Comparison of ENCODE assay signal across 12 mouse cellular contexts in the genomic region with DNA sequence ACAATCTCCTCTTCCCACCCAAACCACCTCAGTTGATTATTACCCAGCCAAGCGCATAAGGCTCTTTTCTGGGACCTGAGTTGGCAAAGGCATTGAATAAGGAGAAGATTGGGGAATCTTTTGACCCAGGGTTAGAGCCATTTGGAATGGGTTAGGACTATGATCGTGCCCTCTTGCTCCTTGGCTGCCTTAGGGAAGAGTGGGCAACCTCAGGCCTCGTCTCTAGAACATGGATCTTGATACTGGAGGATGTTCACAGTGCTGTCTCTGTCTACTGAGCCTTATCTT. TPM values are rescaled to one million over a fixed set of nuclear protein-coding genes. Genes with fewer than 3 reads are reported as not detected.
DNase-seq lines count a peak whose midpoint lies in the region; ATAC-seq and TF ChIP-seq lines count a peak whose summit lies in the region.
"Had no signal": no experiment of that assay in that cellular context is flagged by ENCODE, and none has a peak within 500 bp of the region (broad histone marks: within the 10 kb centered on the region; RNA-seq: fewer than 3 reads in every experiment).

No protein-coding gene starts in this region.

- H3K9me3 ChIP-seq in forebrain, embryonic 11.5 days (ENCODE audit: control insufficient read depth, low read length), result no peaks in the 10 kb centered on the region
- no peaks in the 10 kb centered on the region for H3K9me3 ChIP-seq in forebrain, embryonic 16.5 days (ENCODE audit: control insufficient read depth, low read length)
- no peaks in the 10 kb centered on the region for H3K9me3 ChIP-seq in stomach, embryonic 14.5 days (ENCODE audit: control insufficient read depth, low read depth, low read length)
- no peaks in the 10 kb centered on the region for H3K9me3 ChIP-seq in stomach, postnatal 0 days (ENCODE audit: control insufficient read depth, low read length)
- H3K9me3 ChIP-seq in liver, embryonic 14.5 days (ENCODE audit: control insufficient read depth, low read length), result no peaks in the 10 kb centered on the region
- no peaks in the 10 kb centered on the region for H3K9me3 ChIP-seq in neural tube, embryonic 15.5 days (replicated peaks)
- H3K9me3 ChIP-seq: heart, embryonic 12.5 days; limb, embryonic 13.5 days; megakaryocyte, embryonic 14.5 days had no signal

- DNase-seq in forebrain, embryonic 11.5 days (ENCODE audit: low spot score), result no peak
- no peak for DNase-seq in stomach, postnatal 0 days (ENCODE audit: low spot score)
- DNase-seq in liver, embryonic 14.5 days (ENCODE audit: low read depth in 3 of 3, low spot score in 3 of 3), result no peak
- no peak for DNase-seq in thymus, adult 18-20 months
- DNase-seq in heart, adult 18-20 months, result no peak
- DNase-seq: gastrocnemius, adult 2 months had no signal

- no peak for ATAC-seq in forebrain, embryonic 11.5 days (replicated peaks; ENCODE audit: low FRiP score)
- ATAC-seq in forebrain, embryonic 16.5 days, result no peak
- no peak for ATAC-seq in stomach, embryonic 14.5 days (ENCODE audit: insufficient number of reproducible peaks, insufficient read depth, low FRiP score, low read depth)
- no peak for ATAC-seq in stomach, postnatal 0 days (ENCODE audit: low FRiP score, low TSS enrichment)
- ATAC-seq in liver, embryonic 14.5 days (ENCODE audit: insufficient read depth), result no peak
- no peak for ATAC-seq in neural tube, embryonic 15.5 days (ENCODE audit: low FRiP score)

- H3K27me3 ChIP-seq in forebrain, embryonic 11.5 days (ENCODE audit: control insufficient read depth, insufficient read depth, low read length), result peaks cover 14% of the 10 kb centered on the region
- peaks cover 12% of the 10 kb centered on the region for H3K27me3 ChIP-seq in forebrain, embryonic 16.5 days (replicated peaks; ENCODE audit: control insufficient read depth, insufficient read depth, low read length)
- H3K27me3 ChIP-seq in stomach, embryonic 14.5 days (ENCODE audit: control insufficient read depth, insufficient read depth, low read length), result peaks cover 18% of the 10 kb centered on the region
- H3K27me3 ChIP-seq in stomach, postnatal 0 days (ENCODE audit: control insufficient read depth, insufficient read depth, low read length), result peaks cover 4% of the 10 kb centered on the region; the same call in 1 of the 2 replicates
- peaks cover 36% of the 10 kb centered on the region for H3K27me3 ChIP-seq in liver, embryonic 14.5 days (ENCODE audit: control insufficient read depth, insufficient read depth, low read length)
- peaks cover 23% of the 10 kb centered on the region for H3K27me3 ChIP-seq in neural tube, embryonic 15.5 days (replicated peaks)

- 71% methylated on average over 3 of the region's 3 CpGs for WGBS in forebrain, embryonic 11.5 days
- 59% methylated on average over 3 of the region's 3 CpGs for WGBS in forebrain, embryonic 16.5 days
- 73% methylated on average over 3 of the region's 3 CpGs for WGBS in stomach, embryonic 14.5 days
- 87% methylated on average over 3 of the region's 3 CpGs for WGBS in stomach, postnatal 0 days
- WGBS in liver, embryonic 14.5 days (ENCODE audit: insufficient replicate concordance), result 50% methylated on average over 3 of the region's 3 CpGs
- WGBS in neural tube, embryonic 15.5 days, result 60% methylated on average over 3 of the region's 3 CpGs

- H3K4me1 ChIP-seq in forebrain, embryonic 11.5 days (replicated peaks; ENCODE audit: control insufficient read depth, insufficient read depth, low read length), result peaks cover 58% of the 10 kb centered on the region
- H3K4me1 ChIP-seq in forebrain, embryonic 16.5 days (replicated peaks; ENCODE audit: control insufficient read depth, insufficient read depth, low read length), result peaks cover 63% of the 10 kb centered on the region
- H3K4me1 ChIP-seq in stomach, embryonic 14.5 days (ENCODE audit: control insufficient read depth, insufficient read depth, low read length), result peaks cover 34% of the 10 kb centered on the region
- H3K4me1 ChIP-seq in stomach, postnatal 0 days (replicated peaks; ENCODE audit: control insufficient read depth, insufficient read depth), result peaks cover 2% of the 10 kb centered on the region; the same call in 1 of the 2 replicates
- H3K4me1 ChIP-seq in liver, embryonic 14.5 days (replicated peaks; ENCODE audit: control insufficient read depth in 2 of 2, insufficient read depth in 2 of 2, low read length in 1 of 2), result no peaks in the 10 kb centered on the region
- H3K4me1 ChIP-seq in neural tube, embryonic 15.5 days, result peaks cover 66% of the 10 kb centered on the region

- TF ChIP-seq CTCF in stomach, postnatal 0 days (IDR thresholded peaks at IDR 0.05; ENCODE audit: low read depth), result no peak
- no peak for TF ChIP-seq CTCF in liver, embryonic 14.5 days (IDR thresholded peaks at IDR 0.05; ENCODE audit: low read depth)

- H3K4me2 ChIP-seq in forebrain, embryonic 11.5 days (ENCODE audit: low read depth, low read length, severe bottlenecking), result 0 out of 2 replicates have a peak overlapping the region, but pooled peaks have one; percentile 24
- H3K4me2 ChIP-seq in forebrain, embryonic 16.5 days (ENCODE audit: low read length), result no peak overlapping the region
- H3K4me2 ChIP-seq in stomach, embryonic 14.5 days (replicated peaks; ENCODE audit: low read depth, low read length), result no peak overlapping the region
- H3K4me2 ChIP-seq in stomach, postnatal 0 days (replicated peaks; ENCODE audit: low read depth), result no peak overlapping the region
- H3K4me2 ChIP-seq in liver, embryonic 14.5 days (ENCODE audit: low read depth), result peak overlapping the region; percentile 96
- peak overlapping the region; percentile 99; the same call in 1 of the 2 replicates for H3K4me2 ChIP-seq in neural tube, embryonic 15.5 days
- H3K4me2 ChIP-seq: heart, embryonic 12.5 days; limb, embryonic 13.5 days had no signal

- H3K36me3 ChIP-seq in forebrain, embryonic 11.5 days (ENCODE audit: control insufficient read depth, insufficient read depth, low read length), result no peaks in the 10 kb centered on the region
- no peaks in the 10 kb centered on the region for H3K36me3 ChIP-seq in forebrain, embryonic 16.5 days (ENCODE audit: control insufficient read depth, insufficient read depth)
- no peaks in the 10 kb centered on the region for H3K36me3 ChIP-seq in stomach, embryonic 14.5 days (ENCODE audit: control insufficient read depth, insufficient read depth, low read length)
- H3K36me3 ChIP-seq in stomach, postnatal 0 days (ENCODE audit: control insufficient read depth, insufficient read depth, low read length), result no peaks in the 10 kb centered on the region
- H3K36me3 ChIP-seq in liver, embryonic 14.5 days (replicated peaks; ENCODE audit: control insufficient read depth, insufficient read depth, low read depth), result no peaks in the 10 kb centered on the region
- H3K36me3 ChIP-seq in neural tube, embryonic 15.5 days, result no peaks in the 10 kb centered on the region
- H3K36me3 ChIP-seq: heart, embryonic 12.5 days had no signal

- no peak overlapping the region for H3K27ac ChIP-seq in forebrain, embryonic 11.5 days (ENCODE audit: low read depth, low read length)
- no peak overlapping the region; the same call in 1 of the 2 replicates for H3K27ac ChIP-seq in forebrain, embryonic 16.5 days (ENCODE audit: low read length)
- 0 out of 2 replicates have a peak overlapping the region, but pooled peaks have one; percentile 33 for H3K27ac ChIP-seq in stomach, embryonic 14.5 days (ENCODE audit: low read length)
- no peak overlapping the region for H3K27ac ChIP-seq in stomach, postnatal 0 days (replicated peaks)
- no peak overlapping the region for H3K27ac ChIP-seq in liver, embryonic 14.5 days
- peak overlapping the region; percentile 37; the same call in 1 of the 2 replicates for H3K27ac ChIP-seq in neural tube, embryonic 15.5 days (replicated peaks)
- H3K27ac ChIP-seq: gastrocnemius, adult 2 months; limb, embryonic 13.5 days had no signal

- peak overlapping the region; percentile 29; the same call in 1 of the 2 replicates for H3K9ac ChIP-seq in forebrain, embryonic 11.5 days (ENCODE audit: low read length)
- H3K9ac ChIP-seq in forebrain, embryonic 16.5 days (replicated peaks; ENCODE audit: low read depth, low read length), result no peak overlapping the region
- no peak overlapping the region for H3K9ac ChIP-seq in stomach, embryonic 14.5 days (replicated peaks; ENCODE audit: low read depth, low read length)
- H3K9ac ChIP-seq in stomach, postnatal 0 days (ENCODE audit: low read length), result no peak overlapping the region
- H3K9ac ChIP-seq in liver, embryonic 14.5 days (replicated peaks), result no peak overlapping the region
- H3K9ac ChIP-seq in neural tube, embryonic 15.5 days (replicated peaks), result no peak overlapping the region
- H3K9ac ChIP-seq: heart, embryonic 12.5 days; limb, embryonic 13.5 days had no signal

- no peak overlapping the region for H3K4me3 ChIP-seq in forebrain, embryonic 11.5 days (ENCODE audit: low read depth, low read length)
- H3K4me3 ChIP-seq in forebrain, embryonic 16.5 days (replicated peaks; ENCODE audit: low read length), result no peak overlapping the region
- no peak overlapping the region for H3K4me3 ChIP-seq in stomach, embryonic 14.5 days (ENCODE audit: low read depth, low read length)
- no peak overlapping the region for H3K4me3 ChIP-seq in stomach, postnatal 0 days (ENCODE audit: low read depth, low read length)
- no peak overlapping the region; a peak in 1 of 4 replicates for H3K4me3 ChIP-seq in liver, embryonic 14.5 days (ENCODE audit: insufficient read depth in 1 of 2, low read depth in 2 of 2, low read length in 2 of 2)
- no peak overlapping the region for H3K4me3 ChIP-seq in neural tube, embryonic 15.5 days (replicated peaks)
- H3K4me3 ChIP-seq: gastrocnemius, adult 2 months; heart, embryonic 12.5 days; limb, embryonic 13.5 days; megakaryocyte, embryonic 14.5 days had no signal

- no peak for TF ChIP-seq EP300 in stomach, postnatal 0 days (optimal IDR thresholded peaks at IDR 0.05)
- no peak for TF ChIP-seq EP300 in liver, embryonic 14.5 days (IDR thresholded peaks at IDR 0.05; ENCODE audit: low read depth)

RNA-seq across cellular contexts. Expression of a gene that starts 2.3 kb away (rescaled TPM):
- polyA plus RNA-seq in forebrain, embryonic 11.5 days (2014; fragmentation: Nextera tagmentation; extraction: Ambion mirVana), result 5.3 and 6.8 TPM in 2 replicates
- 6.6 and 7.0 TPM in 2 replicates for polyA plus RNA-seq in forebrain, embryonic 16.5 days (2015; fragmentation: Nextera tagmentation; extraction: Ambion mirVana)
- polyA plus RNA-seq in stomach, embryonic 14.5 days (2014; fragmentation: Nextera tagmentation; extraction: Ambion mirVana), result 0.17 and 0.34 TPM in 2 replicates
- 0.19 and 0.40 TPM in 2 replicates for polyA plus RNA-seq in stomach, postnatal 0 days (2015; fragmentation: Nextera tagmentation; extraction: Ambion mirVana)
- polyA plus RNA-seq in liver, embryonic 14.5 days (2012; rRNA removed), result 1.2 and 1.4 TPM in 2 replicates
- polyA plus RNA-seq in liver, embryonic 14.5 days (2014; fragmentation: Nextera tagmentation; extraction: Ambion mirVana), result 0.76 and 0.80 TPM in 2 replicates
- 11.3 and 12.1 TPM in 2 replicates for polyA plus RNA-seq in neural tube, embryonic 15.5 days (2015; fragmentation: Nextera tagmentation; extraction: Ambion mirVana)
- total RNA-seq in heart, adult 18-20 months (2021), result 1 to 10 TPM in 1 of 2 experiments, not detected in 1; 2.2 TPM

RNA-seq across cellular contexts. Expression of a gene that starts 25.9 kb away (rescaled TPM):
- 67.8 and 71.1 TPM in 2 replicates for polyA plus RNA-seq in forebrain, embryonic 11.5 days (2014; fragmentation: Nextera tagmentation; extraction: Ambion mirVana)
- polyA plus RNA-seq in forebrain, embryonic 16.5 days (2015; fragmentation: Nextera tagmentation; extraction: Ambion mirVana), result 114 and 116 TPM in 2 replicates
- polyA plus RNA-seq in stomach, embryonic 14.5 days (2014; fragmentation: Nextera tagmentation; extraction: Ambion mirVana), result 67.3 and 72.7 TPM in 2 replicates
- 42.3 and 43.9 TPM in 2 replicates for polyA plus RNA-seq in stomach, postnatal 0 days (2015; fragmentation: Nextera tagmentation; extraction: Ambion mirVana)
- polyA plus RNA-seq in liver, embryonic 14.5 days (2012; rRNA removed), result 7.1 and 8.8 TPM in 2 replicates
- polyA plus RNA-seq in liver, embryonic 14.5 days (2014; fragmentation: Nextera tagmentation; extraction: Ambion mirVana), result 14.9 and 16.7 TPM in 2 replicates
- 113 and 114 TPM in 2 replicates for polyA plus RNA-seq in neural tube, embryonic 15.5 days (2015; fragmentation: Nextera tagmentation; extraction: Ambion mirVana)
- 10 to 100 TPM; 50.2 to 55.4 TPM for total RNA-seq in heart, adult 18-20 months (2021)

RNA-seq across cellular contexts. Expression of a gene that starts 52.2 kb away (rescaled TPM):
- polyA plus RNA-seq in forebrain, embryonic 11.5 days (2014; fragmentation: Nextera tagmentation; extraction: Ambion mirVana), result 0.27 TPM in 1 of 2 replicates, not detected in the other
- polyA plus RNA-seq in forebrain, embryonic 16.5 days (2015; fragmentation: Nextera tagmentation; extraction: Ambion mirVana), result 0.10 and 0.14 TPM in 2 replicates
- polyA plus RNA-seq in stomach, embryonic 14.5 days (2014; fragmentation: Nextera tagmentation; extraction: Ambion mirVana), result 0.13 and 0.15 TPM in 2 replicates
- polyA plus RNA-seq in stomach, postnatal 0 days (2015; fragmentation: Nextera tagmentation; extraction: Ambion mirVana), result 0.68 and 0.76 TPM in 2 replicates
- 0.02 TPM in 1 of 2 replicates, not detected in the other for polyA plus RNA-seq in liver, embryonic 14.5 days (2012; rRNA removed)
- polyA plus RNA-seq in liver, embryonic 14.5 days (2014; fragmentation: Nextera tagmentation; extraction: Ambion mirVana), result not detected in 2 replicates
- 0.47 and 0.52 TPM in 2 replicates for polyA plus RNA-seq in neural tube, embryonic 15.5 days (2015; fragmentation: Nextera tagmentation; extraction: Ambion mirVana)
- total RNA-seq in heart, adult 18-20 months (2021), result not detected
- polyA plus RNA-seq: heart, embryonic 12.5 days had no signal

RNA-seq across cellular contexts. Expression of a gene that starts 58.9 kb away (rescaled TPM):
- 81.2 and 83.6 TPM in 2 replicates for polyA plus RNA-seq in forebrain, embryonic 11.5 days (2014; fragmentation: Nextera tagmentation; extraction: Ambion mirVana)
- 64.1 and 72.0 TPM in 2 replicates for polyA plus RNA-seq in forebrain, embryonic 16.5 days (2015; fragmentation: Nextera tagmentation; extraction: Ambion mirVana)
- 71.8 and 74.2 TPM in 2 replicates for polyA plus RNA-seq in stomach, embryonic 14.5 days (2014; fragmentation: Nextera tagmentation; extraction: Ambion mirVana)
- polyA plus RNA-seq in stomach, postnatal 0 days (2015; fragmentation: Nextera tagmentation; extraction: Ambion mirVana), result 52.6 and 53.0 TPM in 2 replicates
- polyA plus RNA-seq in liver, embryonic 14.5 days (2012; rRNA removed), result 31.9 and 37.6 TPM in 2 replicates
- 28.8 and 33.8 TPM in 2 replicates for polyA plus RNA-seq in liver, embryonic 14.5 days (2014; fragmentation: Nextera tagmentation; extraction: Ambion mirVana)
- 64.2 and 77.9 TPM in 2 replicates for polyA plus RNA-seq in neural tube, embryonic 15.5 days (2015; fragmentation: Nextera tagmentation; extraction: Ambion mirVana)
- total RNA-seq in heart, adult 18-20 months (2021), result 10 to 100 TPM; 59.0 to 67.2 TPM

Comparison
In these comparisons a context has a peak if more than half of its experiments do, and no peak if none do; other contexts are left out.
1. H3K27ac ChIP-seq: peak in stomach, embryonic 14.5 days (single experiment) and neural tube, embryonic 15.5 days (single experiment); none in forebrain, embryonic 11.5 days (single experiment), forebrain, embryonic 16.5 days (single experiment), stomach, postnatal 0 days (single experiment) and liver, embryonic 14.5 days (single experiment).
2. H3K4me2 ChIP-seq: peak in forebrain, embryonic 11.5 days (single experiment), liver, embryonic 14.5 days (single experiment) and neural tube, embryonic 15.5 days (single experiment); none in forebrain, embryonic 16.5 days (single experiment), stomach, embryonic 14.5 days (single experiment) and stomach, postnatal 0 days (single experiment).